Mouse (Mus musculus) lung, adult 2 months (tissue): Measurements from ENCODE around the gene Lin28b.

Experiments
- CTCF ChIP-seq: fragments of 200-500 bp; IDR thresholded peaks from 2 replicates; pipeline ENCODE4 v1.5.1; 2011; ENCODE audit warnings: mild to moderate bottlenecking, low read length, control low read depth; ENCODE audit not compliant: insufficient read depth
- POLR2A ChIP-seq: fragments of 200-500 bp; IDR thresholded peaks from 2 replicates; pipeline ENCODE4 v1.6.1; 2011; ENCODE audit warnings: low read depth, mild to moderate bottlenecking, control low read depth, low read length, borderline replicate concordance; ENCODE audit errors: extremely low read depth

DNA sequence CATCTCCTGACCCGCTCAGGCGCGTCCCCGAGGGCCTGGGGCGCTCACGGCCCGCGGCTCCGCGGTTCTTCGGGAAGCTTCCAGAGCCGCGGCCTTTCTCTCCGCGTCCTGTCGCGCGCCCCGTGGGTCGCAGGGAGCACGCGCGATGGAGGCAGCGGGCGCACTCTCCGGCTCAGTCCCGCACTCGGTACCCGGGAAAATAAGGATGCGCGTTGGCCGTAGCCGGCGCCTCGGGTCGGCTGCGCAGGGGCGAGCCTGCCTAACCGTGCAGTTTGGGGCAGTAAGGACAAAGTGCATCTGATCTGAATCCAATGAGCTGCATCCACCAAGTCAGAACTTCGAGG is 380 bp upstream of the Lin28b start:
- TF ChIP-seq CTCF (no peak), POLR2A (no peak)
